Mouse (Mus musculus) T-cell, adult 2 months (primary cell): ENCODE results near the gene Pla2g2c.

Source experiments
- DNase-seq: peaks from one replicate; pipeline ENCODE4 v3.0.0; 2022; ENCODE audit warnings: low spot score

The Pla2g2c gene

GRCm38 (mm10) chr4:138752603-138753002 lies 28.0 kb downstream of the Pla2g2c start:
- DNase-seq: no peak

- no peak for DNase-seq
Observed at GRCm38 (mm10) chr4:138753608-138754007, 29.0 kb downstream of the Pla2g2c start.

GRCm38 (mm10) chr4:138754432-138754831 lies 29.8 kb downstream of the Pla2g2c start:
- DNase-seq: no peak

GRCm38 (mm10) chr4:138755439-138755838 lies 30.8 kb downstream of the Pla2g2c start:
- DNase-seq: no peak

- no peak for DNase-seq
Observed at GRCm38 (mm10) chr4:138755983-138756382, 31.4 kb downstream of the Pla2g2c start.

GRCm38 (mm10) chr4:138757416-138757815 lies 32.8 kb downstream of the Pla2g2c start, which contains the start of gene Pla2g2f:
Gene Pla2g2f (minus strand): TSS chr4:138757626.
- no peak for DNase-seq

- no peak for DNase-seq
Observed at GRCm38 (mm10) chr4:138762266-138762665, 37.7 kb downstream of the Pla2g2c start.

GRCm38 (mm10) chr4:138771970-138772369 lies 47.4 kb downstream of the Pla2g2c start:
- DNase-seq: no peak

- no peak for DNase-seq
Observed at GRCm38 (mm10) chr4:138772386-138772785, 47.8 kb downstream of the Pla2g2c start.

GRCm38 (mm10) chr4:138775435-138775834 lies 50.8 kb downstream of the Pla2g2c start, which contains the start of gene Pla2g2d:
Gene Pla2g2d (plus strand): TSS chr4:138775735.
- no peak for DNase-seq

- DNase-seq: no peak
Observed at GRCm38 (mm10) chr4:138777417-138778407, 53.1 kb downstream of the Pla2g2c start.

- no peak for DNase-seq
Observed at GRCm38 (mm10) chr4:138780300-138780699, 55.7 kb downstream of the Pla2g2c start.

- no peak for DNase-seq
Observed at GRCm38 (mm10) chr4:138782098-138782497, 57.5 kb downstream of the Pla2g2c start.

GRCm38 (mm10) chr4:138785721-138786120 lies 61.1 kb downstream of the Pla2g2c start:
- no peak for DNase-seq

GRCm38 (mm10) chr4:138786141-138786540 lies 61.5 kb downstream of the Pla2g2c start:
- no peak for DNase-seq

GRCm38 (mm10) chr4:138788381-138788780 lies 63.8 kb downstream of the Pla2g2c start:
- no peak for DNase-seq

- no peak for DNase-seq
Observed at GRCm38 (mm10) chr4:138791452-138791851, 66.9 kb downstream of the Pla2g2c start.

GRCm38 (mm10) chr4:138792599-138792998 lies 68.0 kb downstream of the Pla2g2c start:
- DNase-seq: no peak

GRCm38 (mm10) chr4:138793276-138793675 lies 68.7 kb downstream of the Pla2g2c start:
- DNase-seq: no peak

- DNase-seq: no peak
Observed at GRCm38 (mm10) chr4:138794344-138794743, 69.8 kb downstream of the Pla2g2c start.
